10 mouse cellular contexts compared by ENCODE assay signal in genomic region chr8:87832381-87833325, GRCm38 (mm10).
A peak's percentile ranks its signal among the peaks of the same experiment; 100 is the strongest.
DNase-seq lines count a peak whose midpoint lies in the region; ATAC-seq and TF ChIP-seq lines count a peak whose summit lies in the region.
"Had no signal": no experiment of that assay in that cellular context is flagged by ENCODE, and none has a peak within 500 bp of the region (broad histone marks: within the 10 kb centered on the region; RNA-seq: fewer than 3 reads in every experiment).

No protein-coding gene starts in this region.

- H3K4me2 ChIP-seq in heart, embryonic 15.5 days: no peak overlapping the region
- H3K4me2 ChIP-seq in midbrain, embryonic 13.5 days (replicated peaks): no peak overlapping the region
- H3K4me2 ChIP-seq in stomach, postnatal 0 days (replicated peaks; ENCODE audit: low read depth): no peak overlapping the region

- peak overlapping the region; percentile 9; the same call in 1 of the 2 replicates for H3K9ac ChIP-seq in heart, embryonic 15.5 days
- peak overlapping the region; percentile 52 for H3K9ac ChIP-seq in midbrain, embryonic 13.5 days (replicated peaks)
- H3K9ac ChIP-seq in stomach, postnatal 0 days (ENCODE audit: low read length): no peak overlapping the region

- H3K27ac ChIP-seq in heart, embryonic 15.5 days: peak overlapping the region; percentile 39
- H3K27ac ChIP-seq in hindbrain, embryonic 10.5 days: peak overlapping the region; percentile 94
- H3K27ac ChIP-seq in midbrain, embryonic 13.5 days: peak overlapping the region; percentile 92
- H3K27ac ChIP-seq in stomach, postnatal 0 days (replicated peaks): no peak overlapping the region

- H3K4me3 ChIP-seq in heart, embryonic 15.5 days: no peak overlapping the region
- H3K4me3 ChIP-seq in hindbrain, embryonic 10.5 days: peak overlapping the region; percentile 27
- H3K4me3 ChIP-seq in midbrain, embryonic 13.5 days (replicated peaks): no peak overlapping the region
- H3K4me3 ChIP-seq in stomach, postnatal 0 days (ENCODE audit: low read depth, low read length): no peak overlapping the region
- H3K4me3 ChIP-seq: megakaryocyte, embryonic 14.5 days had no signal

- 69% methylated on average over 23 of the region's 23 CpGs for WGBS in heart, embryonic 15.5 days
- WGBS in hindbrain, embryonic 10.5 days: 14% methylated on average over 23 of the region's 23 CpGs
- WGBS in midbrain, embryonic 13.5 days: 8% methylated on average over 23 of the region's 23 CpGs
- WGBS in stomach, postnatal 0 days: 62% methylated on average over 23 of the region's 23 CpGs

- TF ChIP-seq EP300 in stomach, postnatal 0 days (optimal IDR thresholded peaks at IDR 0.05): no peak

- no peak for DNase-seq in heart, postnatal 36 days
- peak; percentile 57 for DNase-seq in embryo, embryonic 10 days (ENCODE audit: low spot score)
- peak; percentile 33 for DNase-seq in hindbrain, embryonic 10.5 days (ENCODE audit: low spot score)
- no peak for DNase-seq in gastrocnemius, postnatal 14 days
- DNase-seq in stomach, postnatal 0 days (ENCODE audit: low spot score): no peak
- DNase-seq in right cerebral cortex, adult 2 months (ENCODE audit: low spot score in 2 of 2): no peak
- DNase-seq: heart, adult 18-20 months had no signal

- intact Hi-C loops in heart, postnatal 36 days (cut with DNase I): no loop called here
- intact Hi-C loops in gastrocnemius, postnatal 14 days (cut with DNase I; ENCODE audit: low total_unique reads): no loop called here

- no peaks in the 10 kb centered on the region for H3K27me3 ChIP-seq in heart, embryonic 15.5 days
- H3K27me3 ChIP-seq in hindbrain, embryonic 10.5 days (ENCODE audit: insufficient read depth, poor library complexity, severe bottlenecking): no peaks in the 10 kb centered on the region
- H3K27me3 ChIP-seq in midbrain, embryonic 13.5 days: no peaks in the 10 kb centered on the region
- H3K27me3 ChIP-seq in stomach, postnatal 0 days (ENCODE audit: control insufficient read depth, insufficient read depth, low read length): no peaks in the 10 kb centered on the region

- no peak for ATAC-seq in heart, embryonic 15.5 days (replicated peaks; ENCODE audit: insufficient number of reproducible peaks, insufficient read depth, low FRiP score, low read depth)
- no peak for ATAC-seq in midbrain, embryonic 13.5 days
- no peak for ATAC-seq in stomach, postnatal 0 days (ENCODE audit: low FRiP score, low TSS enrichment)

- peaks cover 66% of the 10 kb centered on the region for H3K4me1 ChIP-seq in heart, embryonic 15.5 days (replicated peaks)
- H3K4me1 ChIP-seq in hindbrain, embryonic 10.5 days (replicated peaks): peaks cover 100% of the 10 kb centered on the region
- peaks cover 86% of the 10 kb centered on the region for H3K4me1 ChIP-seq in midbrain, embryonic 13.5 days (replicated peaks)
- H3K4me1 ChIP-seq in stomach, postnatal 0 days (replicated peaks; ENCODE audit: control insufficient read depth, insufficient read depth): peaks cover 6% of the 10 kb centered on the region
- H3K4me1 ChIP-seq: megakaryocyte, embryonic 14.5 days had no signal

- no peaks in the 10 kb centered on the region for H3K9me3 ChIP-seq in heart, embryonic 15.5 days (replicated peaks)
- no peaks in the 10 kb centered on the region for H3K9me3 ChIP-seq in hindbrain, embryonic 10.5 days
- no peaks in the 10 kb centered on the region for H3K9me3 ChIP-seq in midbrain, embryonic 13.5 days
- no peaks in the 10 kb centered on the region for H3K9me3 ChIP-seq in stomach, postnatal 0 days (ENCODE audit: control insufficient read depth, low read length)
- H3K9me3 ChIP-seq: megakaryocyte, embryonic 14.5 days had no signal

- TF ChIP-seq CTCF in stomach, postnatal 0 days (IDR thresholded peaks at IDR 0.05; ENCODE audit: low read depth): no peak

- H3K36me3 ChIP-seq in heart, embryonic 15.5 days: no peaks in the 10 kb centered on the region
- peaks cover 3% of the 10 kb centered on the region; the same call in 1 of the 2 replicates for H3K36me3 ChIP-seq in hindbrain, embryonic 10.5 days
- H3K36me3 ChIP-seq in midbrain, embryonic 13.5 days: no peaks in the 10 kb centered on the region
- H3K36me3 ChIP-seq in stomach, postnatal 0 days (ENCODE audit: control insufficient read depth, insufficient read depth, low read length): no peaks in the 10 kb centered on the region

Comparison
In these comparisons a context has a peak if more than half of its experiments do, and no peak if none do; other contexts are left out.
1. DNase-seq: peak in embryo, embryonic 10 days (single experiment) and hindbrain, embryonic 10.5 days (single experiment); none in heart, postnatal 36 days (0 of 2), gastrocnemius, postnatal 14 days (single experiment), stomach, postnatal 0 days (single experiment) and right cerebral cortex, adult 2 months (0 of 2).